Mouse (Mus musculus): ENCODE results near the gene Impg1.

DNA sequence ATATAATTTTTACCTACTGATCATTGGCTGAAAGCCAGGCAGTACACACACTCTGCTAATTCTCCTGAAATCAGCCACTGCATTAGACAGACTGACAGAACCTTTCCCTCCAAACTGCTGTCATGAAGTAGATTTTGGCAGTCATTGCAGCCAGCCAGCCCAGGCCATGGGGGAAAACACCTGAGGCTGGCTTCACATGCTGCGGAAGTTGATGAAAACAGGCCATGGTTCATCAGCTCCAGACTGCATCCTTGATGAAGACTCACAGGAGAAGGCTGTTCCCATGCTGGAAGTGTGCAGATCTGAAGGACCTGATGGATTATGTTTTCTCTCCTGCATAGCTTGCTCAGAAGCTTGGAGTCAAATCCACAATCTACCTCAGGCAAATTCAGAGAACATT lies 91.2 kb downstream of the Impg1 start:
- TF ChIP-seq CTCF (IDR thresholded peaks at IDR 0.05 in 2 of 3, conservative IDR thresholded peaks at IDR 0.05 in 1 of 3; ENCODE audit: control insufficient read depth in 1 of 3, insufficient read depth in 1 of 3, low read depth in 2 of 3, low read length in 3 of 3, poor library complexity in 1 of 3, severe bottlenecking in 1 of 3) (no peak), ZNF384 (IDR thresholded peaks at IDR 0.05; ENCODE audit: low read depth, low read length) (no peak), MYB (IDR thresholded peaks at IDR 0.05; ENCODE audit: low read depth, low read length) (no peak), GATA1 (IDR thresholded peaks at IDR 0.05; ENCODE audit: low read depth, low read length) (no peak), POLR2AphosphoS2 (IDR thresholded peaks at IDR 0.05; ENCODE audit: low read length) (no peak)
